Mouse (Mus musculus) embryonic fibroblast, embryonic 13.5 days (primary cell): ENCODE measurements around the gene Lmnb2.

Experiments used
- CTCF ChIP-seq: IDR thresholded peaks from 2 replicates; pipeline ENCODE4 v1.5.1; 2011; ENCODE audit warnings: mild to moderate bottlenecking, control low read depth, low read length, moderate library complexity, borderline replicate concordance; ENCODE audit not compliant: insufficient read depth
- POLR2A ChIP-seq: IDR thresholded peaks from 2 replicates; pipeline ENCODE4 v1.6.1; 2011; ENCODE audit warnings: low read depth, mild to moderate bottlenecking, control low read depth, low read length, moderate library complexity

DNA sequence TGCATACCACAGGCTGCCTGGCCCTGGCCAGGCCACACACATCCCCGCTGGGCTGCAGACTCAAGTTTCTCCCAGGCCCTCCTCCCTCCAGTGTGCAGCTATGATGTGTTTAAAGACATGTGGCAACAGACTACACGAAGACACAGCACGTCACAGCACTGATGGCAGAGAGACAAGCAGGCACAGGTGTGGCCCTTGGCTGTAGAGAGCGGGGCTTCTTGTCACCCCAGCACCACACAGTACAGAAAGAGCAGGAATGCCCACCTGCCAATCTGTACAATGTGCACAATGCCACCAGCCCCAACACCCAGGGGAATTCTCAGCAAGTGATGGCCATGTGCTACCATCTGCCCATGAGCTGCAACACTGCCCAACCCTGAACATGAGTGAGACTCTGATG lies 6.7 kb downstream of the Lmnb2 start:
- no peak for TF ChIP-seq CTCF
- TF ChIP-seq POLR2A, result no peak
